ENCODE assay signal across 8 mouse cellular contexts in the genomic region with DNA sequence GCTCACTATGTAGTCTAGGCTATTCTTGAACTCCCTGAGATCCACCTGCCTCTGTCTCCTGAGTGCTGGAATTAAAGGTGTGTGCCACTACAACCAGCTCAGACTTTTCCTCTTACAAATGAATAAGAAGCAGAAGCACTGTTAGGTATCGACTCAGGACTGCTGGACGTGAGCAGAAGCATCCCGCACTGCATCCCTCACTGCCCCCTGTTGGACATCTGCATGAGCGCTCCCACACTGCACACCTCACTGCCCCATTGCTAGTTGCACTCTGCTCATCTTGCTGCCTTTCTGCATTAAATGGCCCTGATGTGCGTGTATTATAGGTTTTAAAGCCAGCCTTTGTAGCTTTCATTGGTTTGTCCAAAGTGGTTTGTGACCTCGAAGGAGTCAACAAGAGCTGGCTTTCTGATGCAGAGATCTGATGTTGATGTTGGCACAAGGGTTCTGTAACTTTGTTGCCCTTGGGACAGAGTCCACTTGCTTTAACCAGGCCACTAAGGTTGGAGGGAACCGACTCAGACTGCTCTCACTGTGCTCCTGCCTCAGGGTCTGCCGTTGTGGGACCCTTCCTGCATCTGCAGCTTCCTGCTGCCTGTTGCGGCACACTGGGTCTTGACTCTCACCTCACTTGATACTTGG. TPM values are rescaled to one million over a fixed set of nuclear protein-coding genes. Genes with fewer than 3 reads are reported as not detected.
DNase-seq lines count a peak whose midpoint lies in the region; ATAC-seq and TF ChIP-seq lines count a peak whose summit lies in the region.

No protein-coding gene starts in this region.

- H3K27ac ChIP-seq in intestine, postnatal 0 days (ENCODE audit: low read depth, low read length) = no peak overlapping the region
- H3K27ac ChIP-seq in intestine, embryonic 16.5 days (ENCODE audit: low read length) = no peak overlapping the region
- H3K27ac ChIP-seq in kidney, adult 2 months (ENCODE audit: insufficient read depth, low read depth, low read length) = no peak overlapping the region
- H3K27ac ChIP-seq in forebrain, embryonic 11.5 days (ENCODE audit: low read depth, low read length) = no peak overlapping the region
- no peak overlapping the region for H3K27ac ChIP-seq in heart, embryonic 12.5 days (ENCODE audit: poor library complexity, severe bottlenecking)

- no peak overlapping the region for H3K4me2 ChIP-seq in intestine, postnatal 0 days (replicated peaks; ENCODE audit: low read depth)
- no peak overlapping the region for H3K4me2 ChIP-seq in intestine, embryonic 16.5 days (ENCODE audit: low read depth, low read length)
- H3K4me2 ChIP-seq in forebrain, embryonic 11.5 days (ENCODE audit: low read depth, low read length, severe bottlenecking) = no peak overlapping the region
- no peak overlapping the region for H3K4me2 ChIP-seq in heart, embryonic 12.5 days

- H3K9ac ChIP-seq in intestine, postnatal 0 days (ENCODE audit: low read depth, low read length) = no peak overlapping the region
- no peak overlapping the region for H3K9ac ChIP-seq in intestine, embryonic 16.5 days (ENCODE audit: low read depth, low read length)
- H3K9ac ChIP-seq in forebrain, embryonic 11.5 days (ENCODE audit: low read length) = no peak overlapping the region
- H3K9ac ChIP-seq in heart, embryonic 12.5 days = no peak overlapping the region

- H3K4me1 ChIP-seq in intestine, postnatal 0 days (replicated peaks; ENCODE audit: control insufficient read depth, insufficient read depth, low read length) = 0 out of 2 replicates have a peak, but pooled peaks cover 7% of the 10 kb centered on the region
- H3K4me1 ChIP-seq in intestine, embryonic 16.5 days (ENCODE audit: control insufficient read depth, insufficient read depth, low read length) = peaks cover 8% of the 10 kb centered on the region
- H3K4me1 ChIP-seq in E14TG2a.4 (replicated peaks; ENCODE audit: low read depth, low read length) = peaks cover 69% of the 10 kb centered on the region
- peaks cover 11% of the 10 kb centered on the region; the same call in 1 of the 2 replicates for H3K4me1 ChIP-seq in kidney, adult 2 months (ENCODE audit: control insufficient read depth, insufficient read depth, low read length)
- peaks cover 8% of the 10 kb centered on the region for H3K4me1 ChIP-seq in forebrain, embryonic 11.5 days (replicated peaks; ENCODE audit: control insufficient read depth, insufficient read depth, low read length)
- H3K4me1 ChIP-seq in heart, embryonic 12.5 days (replicated peaks) = peaks cover 13% of the 10 kb centered on the region

- TF ChIP-seq POLR2A in kidney, adult 2 months (IDR thresholded peaks at IDR 0.05; ENCODE audit: low read depth, low read length) = no peak

- H3K9me3 ChIP-seq in intestine, postnatal 0 days (ENCODE audit: control insufficient read depth) = no peaks in the 10 kb centered on the region
- H3K9me3 ChIP-seq in intestine, embryonic 16.5 days (ENCODE audit: control insufficient read depth, low read length) = no peaks in the 10 kb centered on the region
- no peaks in the 10 kb centered on the region for H3K9me3 ChIP-seq in E14TG2a.4 (ENCODE audit: low read length)
- H3K9me3 ChIP-seq in forebrain, embryonic 11.5 days (ENCODE audit: control insufficient read depth, low read length) = no peaks in the 10 kb centered on the region
- no peaks in the 10 kb centered on the region for H3K9me3 ChIP-seq in heart, embryonic 12.5 days (replicated peaks)

- peaks cover 49% of the 10 kb centered on the region for H3K36me3 ChIP-seq in intestine, postnatal 0 days (ENCODE audit: control insufficient read depth, insufficient read depth)
- H3K36me3 ChIP-seq in intestine, embryonic 16.5 days (ENCODE audit: control insufficient read depth, insufficient read depth, low read length) = peaks cover 16% of the 10 kb centered on the region
- peaks cover 57% of the 10 kb centered on the region for H3K36me3 ChIP-seq in E14TG2a.4 (ENCODE audit: insufficient read depth, low read length)
- no peaks in the 10 kb centered on the region for H3K36me3 ChIP-seq in kidney, adult 2 months (ENCODE audit: control insufficient read depth, insufficient read depth, low read length)
- no peaks in the 10 kb centered on the region for H3K36me3 ChIP-seq in forebrain, embryonic 11.5 days (ENCODE audit: control insufficient read depth, insufficient read depth, low read length)
- peaks cover 52% of the 10 kb centered on the region for H3K36me3 ChIP-seq in heart, embryonic 12.5 days

- H3K27me3 ChIP-seq in intestine, postnatal 0 days (replicated peaks; ENCODE audit: control insufficient read depth, insufficient read depth, low read length) = no peaks in the 10 kb centered on the region
- no peaks in the 10 kb centered on the region for H3K27me3 ChIP-seq in intestine, embryonic 16.5 days (replicated peaks; ENCODE audit: control insufficient read depth, insufficient read depth, low read length)
- no peaks in the 10 kb centered on the region for H3K27me3 ChIP-seq in E14TG2a.4 (ENCODE audit: insufficient read depth, low read length)
- no peaks in the 10 kb centered on the region for H3K27me3 ChIP-seq in kidney, adult 2 months (replicated peaks; ENCODE audit: control insufficient read depth, insufficient read depth, low read length)
- H3K27me3 ChIP-seq in forebrain, embryonic 11.5 days (ENCODE audit: control insufficient read depth, insufficient read depth, low read length) = no peaks in the 10 kb centered on the region
- no peaks in the 10 kb centered on the region for H3K27me3 ChIP-seq in heart, embryonic 12.5 days (replicated peaks)

- peak; percentile 74 for DNase-seq in 3T3-L1 (ENCODE audit: low read depth, low spot score)
- DNase-seq in kidney, adult 2 months = peak; percentile 61
- DNase-seq in forebrain, embryonic 11.5 days (ENCODE audit: low spot score) = no peak
- DNase-seq in thymus, adult 18-20 months = no peak

- TF ChIP-seq CTCF in intestine, postnatal 0 days (IDR thresholded peaks at IDR 0.05; ENCODE audit: low read depth) = peak; percentile 77
- peak; percentile 47 for TF ChIP-seq CTCF in E14TG2a.4 (conservative IDR thresholded peaks at IDR 0.05; ENCODE audit: low read length)
- peak; percentile 70 for TF ChIP-seq CTCF in kidney, adult 2 months (conservative IDR thresholded peaks at IDR 0.05; ENCODE audit: insufficient read depth, insufficient read length, low read depth, low read length)

- WGBS in intestine, postnatal 0 days = 66% methylated on average over 9 of the region's 9 CpGs
- WGBS in intestine, embryonic 16.5 days = 64% methylated on average over 9 of the region's 9 CpGs
- 43% methylated on average over 9 of the region's 9 CpGs for WGBS in kidney, adult 2 months
- 65% methylated on average over 9 of the region's 9 CpGs for WGBS in forebrain, embryonic 11.5 days
- WGBS in heart, embryonic 12.5 days = 66% methylated on average over 9 of the region's 9 CpGs

- ATAC-seq in intestine, postnatal 0 days = no peak
- no peak for ATAC-seq in intestine, embryonic 16.5 days
- no peak for ATAC-seq in forebrain, embryonic 11.5 days (replicated peaks; ENCODE audit: low FRiP score)
- no peak for ATAC-seq in heart, embryonic 12.5 days (ENCODE audit: insufficient number of reproducible peaks, low FRiP score)

- no peak overlapping the region for H3K4me3 ChIP-seq in intestine, postnatal 0 days (ENCODE audit: low read depth, low read length)
- H3K4me3 ChIP-seq in intestine, embryonic 16.5 days (ENCODE audit: low read length) = no peak overlapping the region
- peak overlapping the region; percentile 29; the same call in 1 of the 2 replicates for H3K4me3 ChIP-seq in E14TG2a.4 (replicated peaks; ENCODE audit: low read length)
- no peak overlapping the region for H3K4me3 ChIP-seq in kidney, adult 2 months (ENCODE audit: insufficient read depth, low read depth, low read length)
- H3K4me3 ChIP-seq in forebrain, embryonic 11.5 days (ENCODE audit: low read depth, low read length) = no peak overlapping the region
- H3K4me3 ChIP-seq in heart, embryonic 12.5 days = no peak overlapping the region

RNA-seq across cellular contexts. Expression of gene Atg101, which starts 2.2 kb away (rescaled TPM):
- polyA plus RNA-seq in intestine, postnatal 0 days (2015; fragmentation: Nextera tagmentation; extraction: Ambion mirVana) = 46.5 and 50.9 TPM in 2 replicates
- 58.3 and 67.1 TPM in 2 replicates for polyA plus RNA-seq in intestine, embryonic 16.5 days (2015; fragmentation: Nextera tagmentation; extraction: Ambion mirVana)
- polyA plus RNA-seq in kidney, adult 2 months (2012; rRNA removed) = 46.1 and 48.7 TPM in 2 replicates
- 62.1 and 65.7 TPM in 2 replicates for polyA plus RNA-seq in forebrain, embryonic 11.5 days (2014; fragmentation: Nextera tagmentation; extraction: Ambion mirVana)
- polyA plus RNA-seq in heart, embryonic 12.5 days (2016; fragmentation: Nextera tagmentation; extraction: Ambion mirVana) = 46.6 and 49.7 TPM in 2 replicates

RNA-seq across cellular contexts. Expression of gene 6030408B16Rik, which starts 6.8 kb away (rescaled TPM):
- 0.48 and 0.77 TPM in 2 replicates for polyA plus RNA-seq in intestine, postnatal 0 days (2015; fragmentation: Nextera tagmentation; extraction: Ambion mirVana)
- 3.6 and 4.4 TPM in 2 replicates for polyA plus RNA-seq in intestine, embryonic 16.5 days (2015; fragmentation: Nextera tagmentation; extraction: Ambion mirVana)
- 0.13 and 0.37 TPM in 2 replicates for polyA plus RNA-seq in kidney, adult 2 months (2012; rRNA removed)
- polyA plus RNA-seq in forebrain, embryonic 11.5 days (2014; fragmentation: Nextera tagmentation; extraction: Ambion mirVana) = 0.21 and 0.71 TPM in 2 replicates
- polyA plus RNA-seq in heart, embryonic 12.5 days (2016; fragmentation: Nextera tagmentation; extraction: Ambion mirVana) = 0.73 and 0.83 TPM in 2 replicates

RNA-seq across cellular contexts. Expression of gene Nr4a1, which starts 32.2 kb away (rescaled TPM):
- polyA plus RNA-seq in intestine, postnatal 0 days (2015; fragmentation: Nextera tagmentation; extraction: Ambion mirVana) = 5.9 and 10.0 TPM in 2 replicates
- 8.6 and 10.0 TPM in 2 replicates for polyA plus RNA-seq in intestine, embryonic 16.5 days (2015; fragmentation: Nextera tagmentation; extraction: Ambion mirVana)
- 4.9 and 5.7 TPM in 2 replicates for polyA plus RNA-seq in kidney, adult 2 months (2012; rRNA removed)
- polyA plus RNA-seq in forebrain, embryonic 11.5 days (2014; fragmentation: Nextera tagmentation; extraction: Ambion mirVana) = 2.6 and 2.7 TPM in 2 replicates
- 14.4 and 17.4 TPM in 2 replicates for polyA plus RNA-seq in heart, embryonic 12.5 days (2016; fragmentation: Nextera tagmentation; extraction: Ambion mirVana)

Comparison
In these comparisons a context has a peak if more than half of its experiments do, and no peak if none do; other contexts are left out.
1. DNase-seq: peak in 3T3-L1 (single experiment) and kidney, adult 2 months (single experiment); none in forebrain, embryonic 11.5 days (single experiment) and thymus, adult 18-20 months (0 of 2).
2. Peak in every context shown above with its lines, with median percentiles within 50 percentile points of each other: CTCF ChIP-seq.